In the genomic region with DNA sequence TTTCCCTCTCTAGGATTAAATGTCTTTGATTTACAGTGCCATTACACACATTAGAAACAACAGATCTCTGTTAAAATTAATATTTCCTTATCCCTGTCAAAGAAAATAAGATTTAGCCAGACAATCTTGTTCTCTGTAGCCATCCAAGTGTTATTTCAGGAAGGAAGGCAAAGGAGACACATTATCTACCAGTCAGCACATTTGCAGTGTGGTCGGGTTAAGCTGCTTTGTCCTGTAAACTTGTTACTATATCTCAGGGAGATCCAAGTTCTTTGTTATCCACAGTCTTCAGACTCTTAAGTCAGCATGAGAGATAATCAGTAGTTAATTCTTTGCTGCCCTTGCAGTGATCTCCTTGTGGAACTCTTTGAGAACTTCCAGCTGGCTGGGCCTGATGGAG, we compare ENCODE assay signal across 19 mouse cellular contexts. TPM values are rescaled to one million over a fixed set of nuclear protein-coding genes. Genes with fewer than 3 reads are reported as not detected.
"Had no signal": no experiment of that assay in that cellular context is flagged by ENCODE, and none has a peak within 500 bp of the region (broad histone marks: within the 10 kb centered on the region; RNA-seq: fewer than 3 reads in every experiment).

No protein-coding gene starts in this region.

- H3K9me3 ChIP-seq: midbrain, embryonic 12.5 days; neural tube, embryonic 13.5 days; neural tube, embryonic 15.5 days had no signal

- H3K4me3 ChIP-seq: midbrain, embryonic 12.5 days; myocyte; neural tube, embryonic 13.5 days; neural tube, embryonic 15.5 days had no signal

- H3K27ac ChIP-seq: midbrain, embryonic 12.5 days; neural tube, embryonic 13.5 days; neural tube, embryonic 15.5 days had no signal

- H3K27me3 ChIP-seq: midbrain, embryonic 12.5 days; neural tube, embryonic 13.5 days; neural tube, embryonic 15.5 days had no signal

- H3K9ac ChIP-seq: lung, embryonic 14.5 days; midbrain, embryonic 12.5 days; neural tube, embryonic 13.5 days; neural tube, embryonic 15.5 days had no signal

- DNase-seq: lung, adult 18-20 months; lung, embryonic 14.5 days; lung, postnatal 10 days; lung, postnatal 4 days; midbrain, embryonic 14.5 days; retina, postnatal 1 day; right cerebral cortex, adult 18-20 months; right cerebral cortex, postnatal 25 days; right cerebral cortex, postnatal 4 days; spleen, adult 18-20 months; thymus, adult 18-20 months; thymus, postnatal 14 days; thymus, postnatal 36 days had no signal

RNA-seq across cellular contexts. Expression of a gene that starts 25.2 kb away (rescaled TPM):
- total RNA-seq: megakaryocyte, adult 5-6 weeks; megakaryocyte-erythroid progenitor cell, adult 5-6 weeks had no signal
